Mouse (Mus musculus) 3134 (cell line): ENCODE results near the gene Axin1.
"Not testable (repeated sequence)": the region's sequence is repeated elsewhere in the genome, so short reads cannot be mapped to it uniquely, and the experiment has no call there.

Source experiments
- DNase-seq: peaks from one replicate; pipeline ENCODE4 v3.0.0-alpha.2; 2011; ENCODE audit warnings: low spot score; ENCODE audit not compliant: insufficient read length; ENCODE audit errors: extremely low read depth

Gene Axin1

DNA sequence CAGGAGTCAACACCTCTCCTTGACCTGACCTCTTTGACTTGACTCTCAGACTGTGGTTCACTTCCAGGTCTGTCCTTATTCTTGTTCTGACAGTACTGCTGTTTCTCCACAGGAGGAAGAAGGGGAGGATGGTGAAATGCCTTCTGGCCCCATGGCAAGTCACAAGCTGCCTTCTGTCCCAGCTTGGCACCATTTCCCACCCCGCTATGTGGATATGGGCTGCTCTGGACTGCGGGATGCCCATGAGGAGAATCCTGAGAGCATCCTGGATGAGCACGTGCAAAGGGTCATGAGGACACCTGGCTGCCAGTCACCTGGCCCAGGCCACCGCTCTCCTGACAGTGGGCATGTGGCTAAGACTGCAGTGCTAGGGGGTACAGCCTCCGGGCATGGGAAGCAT is 49.1 kb downstream of the Axin1 start:
- DNase-seq: no peak

DNA sequence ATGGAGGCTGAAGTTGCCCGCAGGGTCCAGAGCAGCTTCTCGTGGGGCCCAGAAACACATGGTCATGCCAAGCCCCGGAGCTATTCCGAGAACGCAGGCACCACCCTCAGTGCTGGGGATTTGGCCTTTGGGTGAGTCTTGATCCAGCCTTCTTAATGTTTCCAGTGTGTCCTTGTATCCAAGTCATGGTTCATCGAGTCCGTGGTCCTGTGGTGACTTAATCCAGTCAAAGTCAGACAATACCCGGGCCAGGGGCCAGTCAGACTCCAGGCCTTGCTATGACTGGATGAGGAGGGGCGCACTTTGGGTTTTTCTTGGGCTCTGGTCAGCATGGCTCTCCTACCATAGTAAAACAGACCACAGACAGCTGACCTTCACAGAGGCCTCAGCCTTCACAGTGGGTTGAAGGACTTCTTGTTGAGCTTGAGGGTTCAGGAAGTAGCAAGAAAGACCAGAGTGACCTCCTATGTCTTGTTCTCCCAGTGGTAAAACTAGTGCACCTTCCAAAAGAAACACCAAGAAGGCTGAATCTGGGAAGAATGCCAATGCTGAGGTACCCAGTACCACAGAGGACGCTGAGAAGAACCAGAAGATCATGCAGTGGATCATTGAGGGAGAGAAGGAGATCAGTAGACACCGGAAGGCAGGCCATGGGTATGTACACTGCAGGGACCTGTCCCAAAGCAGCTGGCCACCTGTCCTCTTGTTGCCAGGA is 49.8 kb downstream of the Axin1 start:
- no peak for DNase-seq

DNA sequence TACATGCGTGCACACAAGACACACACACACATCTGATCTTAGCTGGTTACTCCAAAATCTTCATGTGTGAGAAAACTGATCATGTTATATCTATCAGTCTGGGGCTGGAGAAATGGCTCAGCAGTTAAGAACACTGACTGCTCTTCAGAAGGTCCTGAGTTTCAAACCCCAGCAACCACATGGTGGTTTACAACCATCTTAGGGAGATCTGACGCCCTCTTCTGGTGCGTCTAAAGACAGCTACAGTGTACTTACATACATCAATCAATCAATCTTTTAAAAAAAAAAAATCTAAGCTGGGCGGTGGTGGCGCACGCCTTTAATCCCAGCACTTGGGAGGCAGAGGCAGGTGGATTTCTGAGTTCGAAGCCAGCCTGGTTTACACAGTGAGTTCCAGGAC is 53.0 kb downstream of the Axin1 start:
- DNase-seq: not testable (repeated sequence)

DNA sequence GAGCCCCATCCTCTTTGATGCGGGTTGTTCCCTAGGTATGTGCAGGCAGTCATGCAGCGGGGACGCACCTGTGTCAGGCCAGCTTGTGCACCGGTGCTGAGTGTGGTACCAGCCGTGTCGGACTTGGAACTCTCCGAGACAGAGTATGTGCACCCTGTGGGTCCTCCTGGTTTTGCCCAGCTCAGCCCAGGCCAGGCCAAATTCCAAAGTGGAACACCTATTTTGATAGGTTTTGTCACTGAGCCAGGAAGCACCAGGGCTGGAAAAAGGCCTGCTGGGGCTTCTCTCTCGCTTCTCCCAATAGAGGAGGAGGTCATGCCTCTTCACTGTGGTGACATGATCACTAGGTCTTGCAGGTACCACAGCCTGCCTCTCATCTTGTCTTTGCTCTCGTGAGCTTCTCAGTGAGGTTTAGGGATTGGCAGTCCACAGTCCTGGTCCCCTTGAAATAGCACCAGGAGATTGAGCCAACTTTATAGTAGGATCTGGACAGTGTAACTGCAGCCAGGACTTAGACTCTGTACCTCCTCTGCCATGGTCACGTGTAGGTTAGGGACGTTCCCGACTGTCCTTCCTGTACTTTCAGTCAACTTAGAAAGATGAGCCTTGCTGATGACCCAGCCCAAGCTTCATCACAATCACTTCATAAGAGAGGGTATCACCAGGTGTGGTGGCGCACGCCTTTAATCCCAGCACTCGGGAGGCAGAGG is 54.1 kb downstream of the Axin1 start:
- no peak for DNase-seq

DNA sequence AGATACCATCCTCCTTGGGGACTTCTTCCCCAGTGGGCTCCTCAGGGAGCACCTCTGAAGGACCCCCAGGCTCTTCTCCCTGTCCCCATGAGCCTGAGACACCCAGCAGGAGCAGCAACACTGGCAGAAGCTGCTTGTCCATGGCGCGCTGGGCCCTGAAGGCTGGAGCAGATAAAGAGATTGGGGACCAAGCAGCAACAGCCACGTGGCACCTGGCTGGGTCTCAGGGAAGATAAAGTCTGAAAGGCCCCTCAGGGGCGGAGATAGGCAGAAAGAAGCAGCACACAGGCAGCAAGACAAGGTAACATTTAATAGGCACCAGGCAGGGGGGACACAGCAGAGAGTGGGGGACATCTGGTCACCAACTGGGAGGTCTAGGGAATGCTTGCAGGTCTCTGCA is 60.4 kb downstream of the Axin1 start, which contains the start of gene Pdia2:
Pdia2 (minus strand) TSS at position 196 of the 400 bp plus-strand sequence.
- no peak for DNase-seq

DNA sequence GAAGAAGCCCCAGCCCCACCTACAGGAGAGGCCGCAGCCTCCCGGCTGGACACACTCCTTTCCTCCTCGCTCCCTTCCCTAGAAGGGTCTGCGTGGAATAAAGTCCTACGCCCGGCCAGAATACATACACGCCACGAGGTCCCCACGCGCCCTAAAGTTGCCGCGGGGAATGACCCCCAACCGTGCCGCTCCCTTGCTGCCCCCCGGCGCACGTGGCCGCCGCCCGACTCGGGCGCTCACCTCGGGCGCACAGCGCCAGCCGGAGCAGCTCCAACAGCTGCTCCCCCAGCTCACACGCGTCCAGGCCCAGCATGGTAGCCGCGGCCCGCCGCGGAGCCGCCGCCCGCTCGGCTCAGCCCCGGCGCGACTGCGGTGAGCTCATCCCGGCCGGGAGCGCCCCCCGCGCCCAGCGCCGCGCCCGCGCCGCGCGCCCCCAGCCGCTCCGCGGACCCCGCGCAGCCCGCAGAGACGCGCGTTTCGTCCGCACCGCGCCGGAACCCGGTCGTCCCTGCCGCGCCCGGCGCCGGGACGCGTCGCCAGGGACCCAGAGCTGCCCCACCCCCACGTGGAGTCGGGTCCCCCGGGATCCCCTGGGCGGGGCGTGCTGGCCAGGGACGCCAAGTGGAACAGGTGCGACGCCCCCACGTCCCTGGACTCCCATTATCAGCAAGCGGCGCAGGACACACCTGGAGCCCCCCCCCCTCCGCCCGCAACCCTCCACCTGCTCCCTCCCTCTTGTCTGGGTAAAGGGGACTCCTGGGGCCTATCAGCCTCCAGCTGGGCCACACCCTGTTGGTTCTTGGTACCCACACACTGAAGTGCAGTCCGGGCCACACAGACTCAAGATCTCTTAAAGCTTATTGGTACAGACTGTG is 62.6 kb downstream of the Axin1 start:
- DNase-seq: no peak

DNA sequence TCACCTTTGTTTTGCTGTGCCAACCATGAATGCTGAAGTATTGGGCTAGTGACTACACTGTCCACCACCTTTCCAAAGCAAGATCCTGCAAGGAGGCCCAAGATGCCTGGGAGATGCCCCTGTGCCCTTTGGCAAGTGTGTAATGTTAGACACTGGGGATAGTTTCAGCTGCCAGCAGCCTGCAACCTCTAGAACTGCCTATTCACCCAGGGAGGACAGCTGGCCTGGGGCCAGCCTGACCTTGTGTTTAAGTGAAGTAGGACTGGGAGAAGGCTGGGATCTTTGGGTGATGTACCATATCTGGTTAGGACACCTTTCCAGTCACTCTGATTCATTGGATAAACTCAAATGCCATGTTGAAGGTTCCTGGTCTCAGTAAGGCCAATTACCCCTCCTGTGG is 63.5 kb downstream of the Axin1 start:
- DNase-seq: no peak

DNA sequence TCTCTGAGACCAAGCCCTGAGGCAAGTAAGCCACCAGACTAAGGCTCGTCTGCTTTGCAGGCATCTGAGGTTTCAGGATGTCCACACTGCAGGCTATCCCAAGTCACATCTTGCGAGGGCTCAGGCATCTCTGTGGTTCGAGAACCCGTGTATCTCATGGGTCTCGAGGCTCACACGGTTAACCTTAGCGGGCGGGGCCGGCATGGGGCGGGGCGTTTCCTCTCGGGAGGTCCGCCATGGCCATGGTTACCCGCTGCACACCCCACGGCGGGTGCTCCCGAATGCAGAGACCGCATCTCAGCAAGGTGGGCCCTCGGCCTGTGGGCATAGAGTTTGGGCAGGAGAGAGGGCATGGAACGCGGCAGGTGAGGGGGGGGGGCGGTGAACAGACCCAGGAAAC is 64.2 kb downstream of the Axin1 start, which contains the start of gene Rgs11:
Rgs11 (plus strand) TSS at position 215 of the 400 bp plus-strand sequence.
- DNase-seq: no peak

DNA sequence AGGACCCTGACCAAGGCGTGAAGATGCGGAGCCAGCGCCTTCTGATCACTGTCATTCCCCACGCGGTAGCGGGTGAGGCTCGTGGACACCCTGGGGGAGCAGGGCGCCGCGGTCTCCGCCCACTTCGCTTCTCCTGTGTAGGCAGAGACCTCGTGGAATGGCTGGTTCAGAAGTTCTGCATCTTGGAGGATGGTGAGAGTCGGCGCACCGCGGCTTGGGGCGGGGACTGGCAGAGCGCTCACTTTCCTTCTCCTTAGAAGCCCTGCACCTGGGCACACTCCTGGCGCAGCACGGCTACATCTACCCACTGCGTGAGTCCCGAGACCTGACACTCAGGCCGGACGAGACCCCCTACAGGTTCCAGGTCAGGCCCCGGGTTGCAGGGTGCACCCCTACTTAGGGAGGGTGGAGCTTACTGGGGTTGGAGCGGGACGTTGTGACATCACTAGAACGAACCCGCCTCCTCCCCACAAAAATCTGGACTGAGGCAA is 64.9 kb downstream of the Axin1 start:
- DNase-seq: peak; percentile 75

DNA sequence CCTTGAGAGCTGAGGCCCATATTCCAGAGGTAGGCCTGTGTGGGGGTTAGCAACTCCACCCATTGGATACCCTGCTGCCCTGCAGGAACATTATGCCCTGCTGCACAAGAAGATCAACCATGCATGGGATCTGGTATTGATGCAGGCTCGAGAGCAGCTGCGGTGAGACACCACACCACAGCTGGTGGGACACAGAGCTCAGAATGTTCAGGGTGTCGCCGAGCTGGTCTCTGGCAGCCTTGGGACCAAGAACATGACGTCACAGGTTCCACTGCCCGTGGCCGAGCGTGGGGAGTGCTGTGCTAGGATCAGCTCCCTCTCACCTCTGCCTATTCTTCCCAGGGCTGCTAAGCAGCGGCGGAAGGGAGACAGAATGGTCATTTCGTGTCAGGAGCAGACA is 66.3 kb downstream of the Axin1 start:
- DNase-seq: no peak

DNA sequence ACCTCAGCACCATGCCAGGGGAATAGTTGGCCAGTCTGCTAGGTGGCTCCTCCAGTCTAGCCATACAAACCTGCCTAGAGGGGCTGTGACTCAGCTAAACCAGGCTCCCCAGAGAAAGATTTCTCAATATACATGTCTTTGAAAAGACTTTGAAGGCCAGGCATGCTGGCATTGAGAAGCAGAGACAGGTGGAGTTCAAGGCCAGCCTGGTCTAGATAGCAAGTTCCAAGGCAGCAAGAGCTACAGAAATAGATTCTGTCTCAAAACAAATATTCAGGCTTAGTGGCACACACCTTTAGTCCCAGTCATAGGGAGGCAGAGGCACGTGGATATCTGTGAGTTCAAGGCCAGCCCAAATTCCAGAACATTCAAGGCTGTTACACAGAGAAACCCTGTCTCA is 67.9 kb downstream of the Axin1 start:
- no peak for DNase-seq

DNA sequence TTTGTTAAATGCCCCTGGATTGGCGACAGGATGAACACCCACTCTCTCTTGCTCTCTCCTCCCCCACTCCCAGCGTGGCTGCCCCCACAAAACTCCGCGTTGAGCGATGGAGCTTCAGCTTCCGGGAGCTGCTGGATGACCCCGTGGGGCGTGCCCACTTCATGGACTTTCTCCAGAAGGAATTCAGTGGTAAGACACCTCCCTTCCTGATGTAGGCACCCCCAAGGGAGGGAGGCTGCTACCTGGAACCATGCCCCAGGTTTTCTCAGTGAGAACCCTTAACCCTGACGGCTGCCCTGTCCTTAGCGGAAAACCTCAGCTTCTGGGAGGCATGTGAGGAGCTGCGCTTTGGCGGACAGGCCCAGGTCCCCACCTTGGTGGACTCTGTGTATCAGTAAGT is 69.2 kb downstream of the Axin1 start, which contains the start of gene Arhgdig:
Arhgdig (minus strand) TSS at position 101 of the 400 bp plus-strand sequence.
- no peak for DNase-seq

DNA sequence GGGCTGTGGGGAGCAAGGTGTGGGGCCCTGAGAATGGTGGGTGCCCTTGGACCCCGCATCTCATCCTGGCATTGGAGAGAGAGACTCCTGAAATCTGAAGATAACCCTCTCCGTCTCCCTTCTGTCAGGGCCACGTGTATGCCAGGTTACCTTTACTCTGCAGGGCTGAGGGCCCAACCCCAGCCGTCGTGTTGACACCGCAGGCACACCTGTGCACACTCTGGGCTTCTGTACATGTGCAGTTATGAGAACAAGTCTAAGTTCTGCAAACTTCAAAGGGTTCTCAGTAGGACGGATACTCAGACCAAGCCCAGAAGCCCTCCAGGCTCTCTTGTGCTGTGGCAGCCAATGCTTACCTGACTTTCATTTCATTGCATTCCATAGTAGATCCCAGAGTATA is 73.8 kb downstream of the Axin1 start:
- DNase-seq: no peak

DNA sequence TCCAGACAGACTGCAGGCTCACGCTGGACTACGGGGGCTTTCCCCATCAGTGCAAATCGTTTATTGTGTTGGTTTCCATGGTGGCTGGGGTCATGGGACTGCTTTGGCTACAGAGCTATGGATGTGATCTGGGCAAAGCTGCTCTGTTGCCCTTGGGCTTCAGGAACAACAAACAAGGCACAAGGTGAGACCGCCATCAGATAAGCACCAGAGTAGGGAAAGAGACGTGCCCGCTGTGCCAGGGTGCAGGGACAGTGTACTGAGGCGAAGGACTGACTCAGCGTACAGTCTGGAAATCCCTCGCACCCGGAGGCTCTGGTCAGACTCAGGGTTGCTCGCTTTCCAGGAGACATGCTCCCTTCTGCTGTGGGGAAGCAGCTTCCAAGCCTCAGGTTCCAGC is 74.2 kb downstream of the Axin1 start:
- no peak for DNase-seq

DNA sequence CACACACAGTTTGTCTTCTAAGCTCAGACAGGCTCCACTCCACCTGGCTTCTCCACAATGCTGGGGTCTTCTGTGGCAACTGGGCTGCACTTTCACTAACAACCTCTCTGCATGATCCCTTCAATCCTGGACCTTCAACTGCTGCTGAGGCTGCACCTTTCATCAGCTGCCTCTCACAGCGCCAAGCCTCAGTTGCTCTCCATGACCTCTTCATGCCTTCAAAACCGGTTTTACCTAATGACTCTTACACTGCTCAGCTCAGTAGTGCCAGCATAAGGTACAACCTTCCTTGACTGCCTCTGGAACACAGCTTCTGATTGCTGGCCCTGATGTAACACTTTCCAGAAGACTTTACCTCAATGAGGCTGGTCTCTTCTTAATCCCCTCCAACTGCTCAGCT is 83.0 kb downstream of the Axin1 start:
- no peak for DNase-seq

DNA sequence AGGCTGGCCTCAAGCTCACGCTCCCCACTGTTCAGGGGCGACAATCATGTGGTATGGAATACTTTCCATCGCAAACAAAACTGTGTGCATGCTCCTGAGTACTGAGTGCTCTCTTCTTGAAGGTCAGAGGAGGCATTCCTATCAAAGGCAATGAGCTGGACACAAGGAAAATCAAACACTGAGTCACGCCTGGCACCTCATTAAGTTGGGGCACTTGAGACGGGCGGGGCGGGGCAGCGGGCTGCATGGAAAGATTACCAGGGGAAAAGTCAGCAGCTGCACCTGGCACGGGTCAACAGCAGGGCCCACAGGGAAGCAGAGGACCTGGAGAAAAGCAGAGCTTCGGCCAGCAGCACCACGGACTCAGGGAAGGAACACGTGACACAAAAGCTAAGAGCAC is 86.7 kb downstream of the Axin1 start:
- no peak for DNase-seq

DNA sequence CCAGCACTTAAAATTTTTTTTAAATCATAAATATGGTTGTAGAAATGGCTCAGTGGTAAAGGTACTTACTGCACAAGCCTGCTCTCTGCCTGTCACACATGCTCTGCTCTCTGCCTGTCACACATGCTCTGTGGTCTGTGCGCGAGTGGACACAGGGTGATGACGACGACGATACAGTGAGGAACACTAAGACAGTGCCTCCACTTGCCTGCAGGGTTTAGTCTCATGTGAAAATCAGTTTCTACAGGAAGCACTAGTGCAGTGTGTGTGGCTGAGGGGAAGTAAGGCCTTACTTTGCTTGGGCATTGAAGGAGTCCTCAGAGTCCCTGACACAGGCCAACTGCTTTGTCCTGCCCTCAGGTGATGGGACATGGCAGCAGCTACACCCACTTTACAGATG is 91.3 kb downstream of the Axin1 start:
- DNase-seq: no peak

DNA sequence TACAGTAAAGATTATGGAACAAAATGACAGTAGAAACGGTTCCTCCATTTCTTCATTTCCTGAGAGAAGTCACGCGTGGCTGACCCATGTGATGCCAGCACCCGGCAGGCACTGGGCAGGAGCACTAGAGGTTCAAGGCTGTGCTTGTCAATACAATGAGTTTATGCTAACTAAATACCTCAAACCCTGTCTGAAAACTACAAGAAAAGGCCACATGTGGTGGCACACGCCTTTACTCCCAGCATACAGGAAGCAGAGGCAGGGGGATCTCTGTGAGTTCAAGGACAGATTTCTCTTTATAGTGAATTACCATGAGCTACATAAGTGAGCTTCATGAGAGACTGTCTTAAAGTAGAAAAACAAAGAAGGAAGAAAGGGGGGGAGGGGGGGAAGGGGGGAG is 92.7 kb downstream of the Axin1 start:
- DNase-seq: no peak

DNA sequence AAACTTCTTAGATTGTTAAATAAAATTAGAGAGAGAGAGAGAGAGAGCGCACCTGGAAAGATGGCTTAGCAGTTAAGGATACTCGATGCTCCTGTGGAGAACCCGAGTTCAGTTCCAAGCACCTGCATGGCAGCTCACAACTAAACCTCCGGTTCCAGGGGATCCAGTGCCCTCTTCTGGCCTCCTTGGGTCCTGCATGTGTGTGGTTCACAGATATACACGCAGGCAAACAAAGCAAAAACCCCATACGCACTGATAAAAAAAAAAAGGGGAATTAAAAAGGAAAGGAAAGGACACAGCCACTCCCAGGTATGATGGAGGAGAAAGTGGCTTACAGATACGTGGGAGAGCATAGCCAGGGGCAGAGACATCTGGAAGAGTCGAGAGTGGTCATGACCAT is 94.4 kb downstream of the Axin1 start:
- DNase-seq: no peak

DNA sequence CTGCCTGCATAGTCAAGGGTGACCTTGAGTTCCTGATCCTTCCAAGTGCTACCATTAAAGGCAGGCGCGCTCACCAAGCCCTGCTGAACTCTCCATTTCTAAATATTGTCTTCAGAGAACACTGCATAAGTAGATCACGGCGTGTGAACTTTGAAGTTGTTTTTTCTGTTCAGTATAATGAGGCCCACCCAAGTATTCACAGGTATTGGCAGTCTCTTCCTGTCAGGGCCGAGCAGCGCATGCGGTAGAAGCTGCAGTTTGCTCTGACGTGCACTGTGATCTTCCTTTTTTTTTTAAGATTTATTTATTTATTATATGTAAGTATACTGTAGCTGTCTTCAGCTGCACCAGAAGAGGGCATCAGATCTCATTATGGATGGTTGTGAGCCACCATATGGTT is 95.9 kb downstream of the Axin1 start:
- DNase-seq: no peak
